12 mouse cellular contexts compared by ENCODE assay signal in genomic region chr2:158921342-158922255, GRCm38 (mm10).
"Had no signal": no experiment of that assay in that cellular context is flagged by ENCODE, and none has a peak within 500 bp of the region (broad histone marks: within the 10 kb centered on the region; RNA-seq: fewer than 3 reads in every experiment).

No protein-coding gene starts in this region.

- H3K9ac ChIP-seq: limb, embryonic 15.5 days; liver, embryonic 14.5 days; stomach, embryonic 15.5 days had no signal

- H3K4me3 ChIP-seq: limb, embryonic 15.5 days; stomach, embryonic 15.5 days had no signal

- H3K4me2 ChIP-seq: limb, embryonic 15.5 days; stomach, embryonic 15.5 days had no signal

- H3K27ac ChIP-seq: kidney, postnatal 0 days; limb, embryonic 15.5 days; liver, embryonic 14.5 days; stomach, embryonic 15.5 days had no signal

- H3K9me3 ChIP-seq: limb, embryonic 15.5 days; stomach, embryonic 15.5 days had no signal

- H3K4me1 ChIP-seq: limb, embryonic 15.5 days; stomach, embryonic 15.5 days had no signal

- H3K36me3 ChIP-seq: limb, embryonic 15.5 days; stomach, embryonic 15.5 days had no signal

- H3K27me3 ChIP-seq: limb, embryonic 15.5 days; stomach, embryonic 15.5 days had no signal

- DNase-seq: kidney, adult 9 months; kidney, postnatal 36 days; layer of hippocampus, adult 9-11 months; layer of hippocampus, postnatal 36 days; lung, adult 18-20 months; lung, postnatal 36 days; right cerebral cortex, postnatal 14 days; thymus, postnatal 36 days had no signal
